Mouse (Mus musculus) MEL (cell line): ENCODE measurements around the gene Mrvi1. TPM values are rescaled to one million over a fixed set of nuclear protein-coding genes. Genes with fewer than 3 reads are reported as not detected.
A peak's percentile ranks its signal among the peaks of the same experiment; 100 is the strongest.

Source experiments
- DNase-seq: peaks from one replicate; pipeline ENCODE4 v3.0.0; 2011; ENCODE audit warnings: low read depth, low spot score
- H3K27ac ChIP-seq: 2 replicates; pipeline ENCODE4 v1.5.1; 2012; ENCODE audit warnings: low read depth, mild to moderate bottlenecking, control low read depth, low read length, moderate library complexity; ENCODE audit not compliant: control insufficient read depth
- H3K27me3 ChIP-seq, 2 experiments: fragments of 150-350 bp in 1 of 2; sonication (generic) in 1 of 2; 2 replicates each; pipeline ENCODE4 v1.6.1; 2012; ENCODE audit warnings: low read length in 2 of 2, mild to moderate bottlenecking in 2 of 2, improper control_type of control experiment in 1 of 2, moderate library complexity in 1 of 2; ENCODE audit not compliant: insufficient read depth in 2 of 2, control insufficient read depth in 1 of 2
- H3K36me3 ChIP-seq, 2 experiments: 2 replicates each; pipeline ENCODE4 v1.6.1; 2012 to 2014; ENCODE audit warnings: low read length in 2 of 2, improper control_type of control experiment in 1 of 2, inconsistent platforms in 1 of 2, mild to moderate bottlenecking in 1 of 2; ENCODE audit not compliant: insufficient read depth in 2 of 2, control insufficient read depth in 1 of 2
- H3K4me1 ChIP-seq, 2 experiments: fragments of 150-350 bp in 1 of 2; sonication (generic) in 1 of 2; 2 replicates each; pipeline ENCODE4 v1.6.1; 2012; ENCODE audit warnings: low read length in 2 of 2, improper control_type of control experiment in 1 of 2, mild to moderate bottlenecking in 1 of 2; ENCODE audit not compliant: insufficient read depth in 2 of 2, control insufficient read depth in 1 of 2
- H3K4me3 ChIP-seq, 2 experiments: fragments of 150-350 bp in 1 of 2; sonication (generic) in 1 of 2; 2 replicates each; pipeline ENCODE4 v1.5.1; 2012; ENCODE audit warnings: low read depth in 2 of 2, low read length in 2 of 2, mild to moderate bottlenecking in 2 of 2, moderate library complexity in 2 of 2, control low read depth in 1 of 2, improper control_type of control experiment in 1 of 2; ENCODE audit not compliant: control insufficient read depth in 1 of 2, insufficient read depth in 1 of 2
- H3K79me2 ChIP-seq: 2 replicates; pipeline ENCODE4 v1.6.1; 2012; ENCODE audit warnings: mild to moderate bottlenecking, low read length, moderate library complexity; ENCODE audit not compliant: control insufficient read depth, poor library complexity, insufficient read depth
- H3K9ac ChIP-seq: 2 replicates; pipeline ENCODE4 v1.6.1; 2012; ENCODE audit warnings: low read depth, mild to moderate bottlenecking, control low read depth, low read length, moderate library complexity; ENCODE audit not compliant: control insufficient read depth, poor library complexity, severe bottlenecking
- H3K9me3 ChIP-seq: fragments of 150-350 bp; sonication (generic); replicated peaks from 2 replicates; pipeline ENCODE4 v1.6.1; 2012; ENCODE audit warnings: mild to moderate bottlenecking, low read length, improper control_type of control experiment, moderate library complexity; ENCODE audit not compliant: insufficient read depth
- CHD2 ChIP-seq: IDR thresholded peaks from 2 replicates; pipeline ENCODE4 v1.6.1; 2011; ENCODE audit warnings: low read length, improper control_type of control experiment
- CTCF ChIP-seq, 3 experiments: IDR thresholded peaks in 2 of 3; conservative IDR thresholded peaks in 1 of 3; 2 replicates each; pipeline ENCODE4 v1.5.1; 2011 to 2012; ENCODE audit warnings: low read length in 3 of 3, low read depth in 2 of 3, mild to moderate bottlenecking in 2 of 3, improper control_type of control experiment in 1 of 3, inconsistent platforms in 1 of 3, mixed read lengths in 1 of 3, moderate library complexity in 1 of 3; ENCODE audit not compliant: control insufficient read depth in 1 of 3, insufficient read depth in 1 of 3, poor library complexity in 1 of 3, severe bottlenecking in 1 of 3
- E2F4 ChIP-seq: IDR thresholded peaks from 2 replicates; pipeline ENCODE4 v1.6.1; 2011; ENCODE audit warnings: low read depth, low read length, improper control_type of control experiment, borderline replicate concordance
- ELF1 ChIP-seq: IDR thresholded peaks from 2 replicates; pipeline ENCODE4 v1.6.1; 2014; ENCODE audit warnings: low read depth, mild to moderate bottlenecking, inconsistent platforms, low read length, improper control_type of control experiment, moderate library complexity
- EP300 ChIP-seq, 2 experiments: IDR thresholded peaks; 2 replicates each; pipeline ENCODE4 v1.6.1; 2011; ENCODE audit warnings: improper control_type of control experiment in 2 of 2, low read length in 2 of 2, low read depth in 1 of 2, mild to moderate bottlenecking in 1 of 2
- ETS1 ChIP-seq: IDR thresholded peaks from 2 replicates; pipeline ENCODE4 v1.6.1; 2012; ENCODE audit warnings: low read depth, mild to moderate bottlenecking, inconsistent platforms, low read length, improper control_type of control experiment, moderate library complexity
- GABPA ChIP-seq: IDR thresholded peaks from 2 replicates; pipeline ENCODE4 v1.6.1; 2012; ENCODE audit warnings: low read depth, mild to moderate bottlenecking, inconsistent platforms, low read length, improper control_type of control experiment, moderate library complexity
- GATA1 ChIP-seq: IDR thresholded peaks from 2 replicates; pipeline ENCODE4 v1.6.1; 2011; ENCODE audit warnings: low read depth, low read length, improper control_type of control experiment
- HCFC1 ChIP-seq: IDR thresholded peaks from 2 replicates; pipeline ENCODE4 v1.6.1; 2012; ENCODE audit warnings: low read depth, mild to moderate bottlenecking, inconsistent platforms, low read length, improper control_type of control experiment, moderate library complexity
- KAT2A ChIP-seq: conservative IDR thresholded peaks from 2 replicates; pipeline ENCODE4 v1.6.1; 2012; ENCODE audit warnings: low read depth, low read length, improper control_type of control experiment, inconsistent platforms
- MAX ChIP-seq: IDR thresholded peaks from 2 replicates; pipeline ENCODE4 v1.6.1; 2011; ENCODE audit warnings: low read length, improper control_type of control experiment
- MAZ ChIP-seq: IDR thresholded peaks from 2 replicates; pipeline ENCODE4 v1.6.1; 2012; ENCODE audit warnings: low read depth, mild to moderate bottlenecking, inconsistent platforms, low read length, improper control_type of control experiment
- MEF2A ChIP-seq: IDR thresholded peaks from 2 replicates; pipeline ENCODE4 v1.6.1; 2014; ENCODE audit warnings: low read depth, mild to moderate bottlenecking, inconsistent platforms, low read length, improper control_type of control experiment; ENCODE audit not compliant: poor library complexity, insufficient replicate concordance, severe bottlenecking; ENCODE audit errors: extremely low read depth
- MXI1 ChIP-seq: IDR thresholded peaks from 2 replicates; pipeline ENCODE4 v1.6.1; 2011; ENCODE audit warnings: mild to moderate bottlenecking, low read depth, low read length, improper control_type of control experiment
- MYB ChIP-seq: IDR thresholded peaks from 2 replicates; pipeline ENCODE4 v1.6.1; 2011; ENCODE audit warnings: mild to moderate bottlenecking, low read depth, low read length, improper control_type of control experiment
- MYC ChIP-seq: IDR thresholded peaks from 2 replicates; pipeline ENCODE4 v1.6.1; 2011; ENCODE audit warnings: low read depth, mild to moderate bottlenecking, low read length, improper control_type of control experiment, moderate library complexity
- NELFE ChIP-seq: IDR thresholded peaks from 2 replicates; pipeline ENCODE4 v1.6.1; 2011; ENCODE audit warnings: low read depth, low read length, improper control_type of control experiment
- POLR2A ChIP-seq, 2 experiments: IDR thresholded peaks; 2 replicates each; pipeline ENCODE4 v1.6.1; 2011 to 2012; ENCODE audit warnings: low read length in 2 of 2, mild to moderate bottlenecking in 2 of 2, control low read depth in 1 of 2, improper control_type of control experiment in 1 of 2, low read depth in 1 of 2, moderate library complexity in 1 of 2; ENCODE audit not compliant: control insufficient read depth in 1 of 2, insufficient read depth in 1 of 2, poor library complexity in 1 of 2
- POLR2AphosphoS2 ChIP-seq: IDR thresholded peaks from 2 replicates; pipeline ENCODE4 v1.6.1; 2011; ENCODE audit warnings: low read length, improper control_type of control experiment
- POLR2AphosphoS5 ChIP-seq: IDR thresholded peaks from 2 replicates; pipeline ENCODE4 v1.6.1; 2012; ENCODE audit warnings: low read depth, borderline replicate concordance, mild to moderate bottlenecking, inconsistent platforms, low read length, moderate library complexity, mixed read lengths
- RAD21 ChIP-seq: IDR thresholded peaks from 2 replicates; pipeline ENCODE4 v1.6.1; 2011; ENCODE audit warnings: mild to moderate bottlenecking, low read depth, low read length, improper control_type of control experiment
- RCOR1 ChIP-seq: IDR thresholded peaks from 2 replicates; pipeline ENCODE4 v1.6.1; 2012; ENCODE audit warnings: low read depth, mild to moderate bottlenecking, inconsistent platforms, low read length, improper control_type of control experiment
- SMC3 ChIP-seq: IDR thresholded peaks from 2 replicates; pipeline ENCODE4 v1.6.1; 2011; ENCODE audit warnings: low read depth, low read length, improper control_type of control experiment
- TAL1 ChIP-seq: IDR thresholded peaks from 2 replicates; pipeline ENCODE4 v1.6.1; 2012; ENCODE audit warnings: mild to moderate bottlenecking, inconsistent platforms, low read length, moderate library complexity, mixed read lengths
- TBP ChIP-seq: IDR thresholded peaks from 2 replicates; pipeline ENCODE4 v1.8.0; 2011; ENCODE audit warnings: low read depth, low read length, improper control_type of control experiment
- TCF12 ChIP-seq: IDR thresholded peaks from 2 replicates; pipeline ENCODE4 v1.6.1; 2014; ENCODE audit warnings: low read depth, mild to moderate bottlenecking, inconsistent platforms, low read length, improper control_type of control experiment, moderate library complexity
- USF1 ChIP-seq: IDR thresholded peaks from 2 replicates; pipeline ENCODE4 v1.6.1; 2014; ENCODE audit warnings: low read depth, mild to moderate bottlenecking, inconsistent platforms, low read length, improper control_type of control experiment, moderate library complexity
- USF2 ChIP-seq, 2 experiments: IDR thresholded peaks; 2 replicates each; pipeline ENCODE4 v1.6.1; 2011 to 2012; ENCODE audit warnings: improper control_type of control experiment in 2 of 2, low read length in 2 of 2, borderline replicate concordance in 1 of 2, inconsistent platforms in 1 of 2, low read depth in 1 of 2, mild to moderate bottlenecking in 1 of 2; ENCODE audit not compliant: insufficient read depth in 1 of 2
- ZC3H11A ChIP-seq: IDR thresholded peaks from 2 replicates; pipeline ENCODE4 v1.6.1; 2012; ENCODE audit warnings: low read depth, mild to moderate bottlenecking, inconsistent platforms, low read length, improper control_type of control experiment
- ZNF384 ChIP-seq: IDR thresholded peaks from 2 replicates; pipeline ENCODE4 v1.6.1; 2012; ENCODE audit warnings: low read depth, mild to moderate bottlenecking, inconsistent platforms, low read length, improper control_type of control experiment
- polyA plus RNA-seq, 2 experiments: library from polyadenylated mRNA; stranded (reverse) in 1 of 2; unstranded in 1 of 2; fragments of >175 nt in 1 of 2; fragments of >200 nt in 1 of 2; gene quantifications; 2 replicates each; pipeline versions ENCODE4 v1.2.1 to v1.2.4; 2012; ENCODE audit warnings: low replicate concordance in 2 of 2, low read depth in 1 of 2; ENCODE audit not compliant: insufficient read length in 2 of 2, insufficient read depth in 1 of 2, missing spikeins in 1 of 2
- total RNA-seq: library from RNA; depleted of rRNA; stranded (reverse); fragments of 300-350 nt; gene quantifications from 2 replicates; pipeline ENCODE4 v1.2.3, GENCODE M21; 2012

The Mrvi1 gene
- total and polyA plus RNA-seq, 3 experiments, result 0.19 to 0.92 TPM; not detected in 1

GRCm38 (mm10) chr7:110834018-110834417, 148.2 kb downstream of the Mrvi1 start:
- H3K4me3 ChIP-seq, result no peak overlapping the region
- no peak for DNase-seq
- H3K36me3 ChIP-seq, result peaks cover 0 to 11% of the 10 kb centered on the region in 2 experiments; a peak in 3 of 4 replicates
- H3K9ac ChIP-seq, result no peak overlapping the region
- TF ChIP-seq CTCF (IDR thresholded peaks at IDR 0.05 in 2 of 3, conservative IDR thresholded peaks at IDR 0.05 in 1 of 3; ENCODE audit: control insufficient read depth in 1 of 3, insufficient read depth in 1 of 3, low read depth in 2 of 3, low read length in 3 of 3, poor library complexity in 1 of 3, severe bottlenecking in 1 of 3) (no peak), POLR2A (IDR thresholded peaks at IDR 0.05; ENCODE audit: control insufficient read depth in 1 of 2, insufficient read depth in 1 of 2, low read depth in 1 of 2, low read length in 2 of 2, poor library complexity in 1 of 2) (no peak), MXI1 (no peak), USF2 (IDR thresholded peaks at IDR 0.05; ENCODE audit: borderline replicate concordance in 1 of 2, insufficient read depth in 1 of 2, low read depth in 1 of 2, low read length in 2 of 2) (no peak), ZNF384 (no peak), E2F4 (no peak), RAD21 (no peak), NELFE (no peak), USF1 (no peak), TCF12 (no peak), MYB (no peak), SMC3 (no peak), MEF2A (no peak), RCOR1 (no peak), MAX (no peak), POLR2AphosphoS5 (no peak)
- H3K27me3 ChIP-seq, result no peaks in the 10 kb centered on the region
- no peaks in the 10 kb centered on the region for H3K79me2 ChIP-seq
- H3K27ac ChIP-seq, result no peak overlapping the region
- H3K4me1 ChIP-seq, result peaks cover 0 to 3% of the 10 kb centered on the region in 2 experiments; a peak in 1 of 4 replicates
- no peaks in the 10 kb centered on the region for H3K9me3 ChIP-seq

- Histone ChIP-seq H3K9me3 (no peaks in the 10 kb centered on the region), H3K36me3 (peaks cover 0 to 11% of the 10 kb centered on the region in 2 experiments; a peak in 3 of 4 replicates), H3K9ac (no peak overlapping the region), H3K4me1 (peaks cover 0 to 3% of the 10 kb centered on the region in 2 experiments; a peak in 1 of 4 replicates), H3K79me2 (no peaks in the 10 kb centered on the region), H3K4me3 (no peak overlapping the region), H3K27ac (no peak overlapping the region), H3K27me3 (no peaks in the 10 kb centered on the region)
- DNase-seq, result peak; percentile 28
- TF ChIP-seq POLR2AphosphoS2 (no peak), KAT2A (no peak), ELF1 (no peak), CHD2 (no peak), NELFE (no peak), TBP (no peak), TAL1 (no peak), MAZ (no peak), EP300 (IDR thresholded peaks at IDR 0.05; ENCODE audit: low read depth in 1 of 2, low read length in 2 of 2) (no peak), ZC3H11A (no peak), GATA1 (no peak), ETS1 (no peak), GABPA (no peak), TCF12 (no peak), MYC (no peak), HCFC1 (no peak)
Measured at GRCm38 (mm10) chr7:110833024-110833423, 149.2 kb downstream of the Mrvi1 start.
